Mouse (Mus musculus) testis, adult 2 months (tissue): ENCODE measurements around the gene Clec4f. TPM values are rescaled to one million over a fixed set of nuclear protein-coding genes. Genes with fewer than 3 reads are reported as not detected.

Experiments used
- H3K27ac ChIP-seq: fragments of 200-500 bp; 2 replicates; pipeline ENCODE4 v1.5.1; 2012; ENCODE audit warnings: low read depth, low read length; ENCODE audit not compliant: control insufficient read depth, insufficient read depth
- H3K27me3 ChIP-seq: fragments of 200-500 bp; 2 replicates; pipeline ENCODE4 v1.6.1; 2012; ENCODE audit warnings: mild to moderate bottlenecking, low read length, moderate library complexity; ENCODE audit not compliant: control insufficient read depth, insufficient read depth
- H3K36me3 ChIP-seq: fragments of 200-500 bp; 2 replicates; pipeline ENCODE4 v1.6.1; 2012; ENCODE audit warnings: mild to moderate bottlenecking, low read length; ENCODE audit not compliant: control insufficient read depth, insufficient read depth
- H3K4me1 ChIP-seq: fragments of 200-500 bp; 2 replicates; pipeline ENCODE4 v1.6.1; 2012; ENCODE audit warnings: low read length; ENCODE audit not compliant: control insufficient read depth, insufficient read depth
- H3K4me3 ChIP-seq: fragments of 200-500 bp; 2 replicates; pipeline ENCODE4 v1.5.1; 2012; ENCODE audit warnings: low read depth, mild to moderate bottlenecking, low read length, moderate library complexity, mixed read lengths; ENCODE audit not compliant: control insufficient read depth
- CTCF ChIP-seq: fragments of 200-500 bp; IDR thresholded peaks from 2 replicates; pipeline ENCODE4 v1.5.1; 2012; ENCODE audit warnings: low read depth, mild to moderate bottlenecking, inconsistent platforms, low read length, moderate library complexity; ENCODE audit not compliant: control insufficient read depth, insufficient read depth, insufficient replicate concordance
- POLR2A ChIP-seq: fragments of 200-500 bp; IDR thresholded peaks from 2 replicates; pipeline ENCODE4 v1.6.1; 2012; ENCODE audit warnings: low read depth, mild to moderate bottlenecking, inconsistent platforms, low read length, moderate library complexity; ENCODE audit not compliant: control insufficient read depth
- polyA plus RNA-seq: library from polyadenylated mRNA; depleted of rRNA; stranded (reverse); fragments of >200 nt; gene quantifications from 2 replicates; pipeline ENCODE4 v1.2.3, GENCODE M21; 2012; rRNA removed

The Clec4f gene
- 0.14 TPM in 1 of 2 replicates, not detected in the other for polyA plus RNA-seq

GRCm38 (mm10) chr6:83656087-83656486 lies at the start of gene Clec4f:
Gene Clec4f, minus strand, starts transcription at chr6:83656187.
- no peaks in the 10 kb centered on the region for H3K36me3 ChIP-seq
- no peak within 1 kb of the TSS for H3K4me3 ChIP-seq
- TF ChIP-seq POLR2A (no peak), CTCF (no peak)

GRCm38 (mm10) chr6:83704701-83705100 lies 48.7 kb upstream of the Clec4f start:
- peaks cover 5% of the 10 kb centered on the region for H3K4me1 ChIP-seq
- TF ChIP-seq POLR2A = no peak
- TF ChIP-seq CTCF = no peak
- no peak overlapping the region for H3K4me3 ChIP-seq
- no peaks in the 10 kb centered on the region for H3K36me3 ChIP-seq
- peaks cover 2% of the 10 kb centered on the region; the same call in 1 of the 2 replicates for H3K27me3 ChIP-seq
- no peak overlapping the region for H3K27ac ChIP-seq

More at GRCm38 (mm10) chr6:83656087-83656486, at the start of gene Clec4f:
- Histone ChIP-seq H3K4me1 (no peaks in the 10 kb centered on the region), H3K27ac (no peak within 1 kb of the TSS), H3K27me3 (no peaks in the 10 kb centered on the region)

GRCm38 (mm10) chr6:83704294-83704693 lies 48.3 kb upstream of the Clec4f start:
- H3K4me3 ChIP-seq = no peak overlapping the region
- H3K27ac ChIP-seq = no peak overlapping the region
- no peaks in the 10 kb centered on the region for H3K36me3 ChIP-seq
- peaks cover 5% of the 10 kb centered on the region; the same call in 1 of the 2 replicates for H3K4me1 ChIP-seq
- peaks cover 2% of the 10 kb centered on the region; the same call in 1 of the 2 replicates for H3K27me3 ChIP-seq
- TF ChIP-seq POLR2A (no peak), CTCF (no peak)

DNA sequence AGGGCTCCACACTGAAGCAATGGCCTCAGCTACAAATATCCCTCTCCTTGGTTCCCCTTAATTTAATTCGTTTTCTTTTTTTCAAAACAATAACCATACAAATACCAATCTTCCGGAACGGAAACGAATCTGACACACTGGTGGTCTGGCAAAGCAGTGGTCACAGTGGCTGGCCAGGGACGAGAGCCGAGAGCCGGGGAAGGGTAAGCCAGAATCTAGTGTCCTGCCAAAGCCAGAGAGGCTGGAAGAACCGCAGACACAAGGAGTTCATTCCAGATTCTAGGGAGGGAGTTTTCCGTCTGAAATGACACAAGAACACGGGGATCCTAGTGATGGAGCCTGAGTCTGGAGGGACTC lies 47.7 kb upstream of the Clec4f start:
- Histone ChIP-seq H3K27me3 (peaks cover 2% of the 10 kb centered on the region; the same call in 1 of the 2 replicates), H3K4me1 (peaks cover 5% of the 10 kb centered on the region; the same call in 1 of the 2 replicates), H3K36me3 (no peaks in the 10 kb centered on the region), H3K4me3 (no peak overlapping the region), H3K27ac (no peak overlapping the region)
- TF ChIP-seq CTCF (no peak), POLR2A (no peak)

DNA sequence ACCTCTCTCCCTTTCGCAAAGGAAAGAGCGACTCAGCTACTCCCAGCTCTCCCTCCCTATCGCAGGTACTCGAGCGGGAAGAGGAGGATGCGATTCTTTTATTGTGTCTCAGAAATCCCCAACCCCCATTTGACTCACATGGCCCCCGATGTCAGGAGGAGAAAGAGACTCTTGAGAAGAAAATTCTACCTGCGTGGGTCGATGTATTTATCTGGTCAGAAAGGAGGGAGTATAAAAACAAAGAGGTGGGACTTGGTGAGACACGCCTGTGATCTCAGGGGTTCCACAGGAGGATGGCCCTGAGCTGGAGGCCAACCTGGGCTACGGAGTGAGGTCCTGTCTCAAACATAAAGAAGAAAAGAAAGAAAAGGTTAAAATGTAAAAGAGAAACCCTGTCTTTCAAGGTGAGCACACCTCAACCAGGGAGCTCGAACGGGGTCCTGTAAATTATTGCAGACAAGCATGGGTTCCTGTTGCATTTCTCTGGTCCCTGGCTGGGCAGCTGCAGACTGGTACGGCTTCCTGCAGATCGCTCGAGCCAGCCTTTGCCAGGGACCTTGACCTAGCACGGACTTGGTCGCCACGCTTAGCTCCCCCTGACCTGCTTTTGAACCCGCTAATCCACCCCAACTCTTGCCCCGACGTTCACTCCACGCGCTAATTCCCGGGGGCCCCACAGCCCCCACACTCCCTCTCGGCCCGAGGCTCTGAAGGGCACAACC lies 47.2 kb upstream of the Clec4f start:
- Histone ChIP-seq H3K36me3 (no peaks in the 10 kb centered on the region), H3K4me1 (peaks cover 5% of the 10 kb centered on the region; the same call in 1 of the 2 replicates), H3K27me3 (peaks cover 2% of the 10 kb centered on the region; the same call in 1 of the 2 replicates), H3K4me3 (no peak overlapping the region), H3K27ac (no peak overlapping the region)
- TF ChIP-seq POLR2A (no peak), CTCF (no peak)

GRCm38 (mm10) chr6:83702146-83702999 lies 46.4 kb upstream of the Clec4f start:
- no peak for TF ChIP-seq POLR2A
- no peak for TF ChIP-seq CTCF
- Histone ChIP-seq H3K36me3 (no peaks in the 10 kb centered on the region), H3K4me1 (peaks cover 5% of the 10 kb centered on the region; the same call in 1 of the 2 replicates), H3K27me3 (peaks cover 2% of the 10 kb centered on the region; the same call in 1 of the 2 replicates), H3K4me3 (peak overlapping the region; percentile 56), H3K27ac (no peak overlapping the region)

DNA sequence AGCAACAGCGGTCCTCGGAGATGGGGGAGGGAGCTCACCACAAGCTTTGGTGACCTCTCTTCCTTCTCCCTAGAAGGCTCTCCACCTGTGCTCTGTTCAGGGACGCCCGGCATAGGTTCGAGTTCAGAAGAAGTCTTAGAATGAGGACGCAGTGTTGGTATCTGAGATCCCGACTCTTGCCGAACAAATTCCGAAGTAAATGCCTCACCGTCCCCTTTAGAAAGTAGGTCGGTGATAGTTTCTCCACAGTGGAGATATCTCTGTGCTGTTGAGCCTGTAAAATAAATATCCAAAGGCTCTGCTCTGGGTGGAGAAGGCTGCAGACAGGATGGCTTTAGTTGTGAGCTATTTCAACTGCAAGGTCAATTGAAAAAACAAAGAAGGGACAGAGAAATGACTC lies 45.0 kb upstream of the Clec4f start:
- no peak overlapping the region for H3K27ac ChIP-seq
- H3K36me3 ChIP-seq = no peaks in the 10 kb centered on the region
- H3K27me3 ChIP-seq = peaks cover 2% of the 10 kb centered on the region; the same call in 1 of the 2 replicates
- no peak overlapping the region for H3K4me3 ChIP-seq
- peaks cover 5% of the 10 kb centered on the region; the same call in 1 of the 2 replicates for H3K4me1 ChIP-seq
- TF ChIP-seq POLR2A (no peak), CTCF (no peak)
